Mouse (Mus musculus) left cerebral cortex, adult 11 months (tissue): ENCODE measurements at regions not wholly inside any gene's neighbourhood (a gene's known extent, or its start where the extent isn't known, plus 50 kb on each side); places are given as distances from the start of the nearest gene placed in this dataset.

Experiments
- DNase-seq: peaks from one replicate; pipeline ENCODE4 v3.0.0; 2022; ENCODE audit warnings: low spot score

DNA sequence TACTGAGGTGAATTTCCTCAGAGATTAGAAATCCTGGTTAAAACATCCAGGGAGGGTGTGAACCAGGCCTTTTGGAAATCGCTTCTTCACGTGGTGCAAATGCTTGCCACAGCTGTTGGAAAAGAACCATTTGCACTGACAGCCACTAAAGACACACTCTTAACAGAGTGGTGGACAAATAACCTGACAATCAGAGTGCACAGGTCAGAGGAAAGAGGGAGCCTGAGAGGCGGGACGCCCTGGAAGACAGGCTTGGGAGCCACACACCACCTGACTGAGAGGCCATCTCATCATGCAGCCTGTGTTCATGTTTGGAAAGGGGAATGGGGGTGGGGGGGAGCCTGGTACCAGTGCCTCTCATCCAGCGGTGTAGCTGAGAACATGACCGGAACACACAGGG, 87.0 kb upstream of the Gm11983 start:
- no peak for DNase-seq

DNA sequence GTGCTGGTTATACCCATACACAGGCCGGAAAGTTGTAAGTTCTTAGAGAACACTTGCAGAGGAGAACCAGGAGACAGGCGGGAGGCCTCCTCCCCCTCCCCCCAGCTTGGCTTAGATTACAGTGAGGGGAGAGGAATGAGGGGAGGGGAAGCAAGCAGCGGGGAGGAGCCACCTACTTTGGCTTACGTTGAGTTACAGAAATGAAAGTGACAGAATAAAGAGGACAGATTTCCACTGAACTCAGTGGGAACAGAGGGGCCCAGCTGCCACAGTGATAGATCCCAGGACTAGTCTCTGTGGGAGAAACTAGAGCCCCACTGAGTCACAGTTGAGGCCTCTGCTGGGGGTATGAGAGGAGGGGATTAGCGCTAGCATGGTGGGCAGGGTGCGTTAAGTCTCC, 86.5 kb upstream of the Gm11983 start:
- DNase-seq: no peak

DNA sequence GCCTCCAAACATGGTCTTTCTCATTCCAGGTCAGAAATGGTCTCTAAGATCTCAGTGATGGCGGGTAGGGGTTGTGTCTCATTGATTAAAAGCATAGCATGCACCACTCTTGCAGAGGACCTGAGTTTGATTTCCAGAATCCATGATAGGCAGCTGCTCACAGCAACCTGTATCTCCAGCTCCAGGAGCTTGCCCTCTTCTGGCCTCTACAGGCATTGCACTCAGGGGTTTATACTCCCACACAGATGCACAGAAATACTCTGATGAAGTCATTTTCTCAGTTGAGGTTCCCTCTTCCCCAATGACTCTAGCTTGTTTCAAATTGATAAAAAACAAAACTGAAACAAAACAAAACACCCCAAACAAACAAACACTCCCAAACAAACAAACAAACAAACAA, 81.1 kb upstream of the Gm11983 start:
- no peak for DNase-seq

DNA sequence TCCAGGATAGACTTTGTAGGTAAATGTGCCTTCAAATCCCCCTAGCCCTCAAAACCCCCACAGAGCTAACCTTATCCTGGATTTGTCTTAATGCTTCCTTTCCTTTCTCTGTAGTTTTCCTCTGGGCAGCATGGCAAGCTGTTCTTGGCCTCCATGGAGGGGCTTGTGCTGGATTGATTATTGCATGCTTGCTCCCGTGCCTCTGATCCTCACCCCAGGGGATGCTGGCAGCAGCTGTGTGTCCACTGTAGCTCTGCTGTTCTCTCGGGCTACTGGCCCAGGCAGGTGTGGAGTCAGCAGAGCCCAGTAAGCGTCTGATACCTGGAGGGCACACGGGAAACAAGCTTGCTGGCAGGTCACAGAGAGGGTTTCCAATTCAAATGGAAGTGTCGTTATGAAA, 68.2 kb upstream of the Gm11983 start:
- DNase-seq: no peak

DNA sequence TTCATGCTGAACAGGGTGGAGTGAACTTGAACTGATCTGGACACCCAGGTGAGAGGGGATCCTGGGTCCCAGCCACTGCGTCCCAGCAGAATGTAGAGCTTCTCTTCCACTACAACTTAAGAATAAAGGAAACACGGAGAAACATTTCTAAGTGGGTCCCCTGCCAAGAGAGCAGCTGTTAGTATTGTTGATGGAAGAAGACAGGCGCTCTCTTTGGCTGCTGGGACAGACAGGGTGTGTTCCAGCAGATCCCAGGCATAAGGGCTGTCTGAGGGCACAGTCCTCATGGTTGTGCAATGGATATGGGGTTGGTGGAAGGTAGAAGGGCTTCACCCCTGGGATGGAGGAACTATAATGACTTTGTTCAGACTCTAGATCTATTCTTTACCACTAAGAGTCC, 65.5 kb upstream of the Gm11983 start:
- no peak for DNase-seq

DNA sequence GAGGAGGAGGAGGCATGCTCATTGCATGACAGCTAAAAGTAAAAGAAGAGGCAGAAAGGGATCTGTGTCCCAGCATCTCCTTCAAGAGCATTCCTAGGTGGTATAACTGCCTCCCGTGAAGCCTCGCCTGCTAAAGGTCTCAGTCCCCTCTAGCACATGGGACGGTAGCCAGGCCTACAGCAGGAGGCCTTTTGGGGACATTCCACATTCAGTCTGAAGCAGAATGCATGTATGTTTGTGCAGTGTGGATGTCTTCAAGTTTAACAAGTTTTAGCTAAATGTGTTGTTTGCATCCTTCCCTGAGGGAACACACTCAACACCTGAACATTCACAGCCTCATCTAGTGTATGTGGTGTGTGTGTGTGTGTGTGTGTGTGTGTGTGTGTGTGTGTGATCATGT, 64.8 kb upstream of the Gm11983 start:
- DNase-seq: no peak

DNA sequence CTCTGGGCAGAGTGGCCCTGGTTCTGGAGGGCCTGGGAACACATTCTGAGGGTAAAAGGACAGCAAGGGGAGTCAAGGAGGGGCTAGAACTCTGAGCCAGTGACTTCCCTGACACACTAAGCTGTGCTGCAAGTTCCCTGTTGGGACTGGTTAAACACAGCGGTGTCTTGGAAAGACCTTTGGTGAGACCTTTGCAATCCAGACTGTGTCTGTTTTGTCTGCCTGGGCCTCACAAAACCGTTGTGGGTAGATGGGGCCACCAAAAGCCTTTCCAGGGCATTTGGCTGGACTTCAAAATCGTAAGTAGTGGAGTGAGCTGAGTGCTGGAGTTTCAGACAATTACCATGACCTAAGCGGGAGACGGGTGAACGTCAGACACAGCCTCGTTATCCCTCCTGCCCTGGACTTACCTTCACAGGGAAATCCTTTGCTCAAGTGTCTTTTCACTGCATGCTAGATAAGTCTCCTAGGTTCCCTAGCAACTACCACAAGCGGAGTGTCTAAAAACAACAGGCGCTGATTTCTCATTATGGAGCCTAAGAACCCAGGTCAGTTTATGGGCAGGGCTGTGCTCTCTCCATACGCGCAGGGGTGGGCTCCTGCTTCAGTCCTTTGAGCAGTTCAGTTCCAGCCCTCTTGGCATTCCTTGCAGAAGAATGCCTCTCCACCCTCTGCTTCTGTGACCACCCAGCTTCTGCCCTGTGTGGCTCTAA, 63.5 kb upstream of the Gm11983 start:
- no peak for DNase-seq

DNA sequence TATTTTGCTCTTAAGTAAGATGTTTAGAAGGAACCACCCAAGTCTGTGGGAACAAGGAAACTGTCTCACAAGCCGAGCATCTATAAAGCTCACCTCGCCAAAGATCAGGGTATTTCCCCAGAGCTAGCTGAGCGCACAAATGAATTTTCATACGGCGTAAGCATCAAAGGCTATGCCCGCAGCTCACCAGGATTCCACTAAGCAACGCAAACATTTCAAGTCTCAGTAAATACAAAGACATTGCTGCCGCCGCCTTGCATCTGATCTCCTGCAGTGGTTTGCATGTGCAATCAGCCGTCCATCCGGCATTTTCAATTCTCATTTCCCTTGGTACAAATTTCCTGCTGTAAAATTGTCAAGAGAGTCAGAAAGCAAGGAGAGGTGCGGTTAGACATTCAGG, 62.9 kb upstream of the Gm11983 start:
- no peak for DNase-seq

DNA sequence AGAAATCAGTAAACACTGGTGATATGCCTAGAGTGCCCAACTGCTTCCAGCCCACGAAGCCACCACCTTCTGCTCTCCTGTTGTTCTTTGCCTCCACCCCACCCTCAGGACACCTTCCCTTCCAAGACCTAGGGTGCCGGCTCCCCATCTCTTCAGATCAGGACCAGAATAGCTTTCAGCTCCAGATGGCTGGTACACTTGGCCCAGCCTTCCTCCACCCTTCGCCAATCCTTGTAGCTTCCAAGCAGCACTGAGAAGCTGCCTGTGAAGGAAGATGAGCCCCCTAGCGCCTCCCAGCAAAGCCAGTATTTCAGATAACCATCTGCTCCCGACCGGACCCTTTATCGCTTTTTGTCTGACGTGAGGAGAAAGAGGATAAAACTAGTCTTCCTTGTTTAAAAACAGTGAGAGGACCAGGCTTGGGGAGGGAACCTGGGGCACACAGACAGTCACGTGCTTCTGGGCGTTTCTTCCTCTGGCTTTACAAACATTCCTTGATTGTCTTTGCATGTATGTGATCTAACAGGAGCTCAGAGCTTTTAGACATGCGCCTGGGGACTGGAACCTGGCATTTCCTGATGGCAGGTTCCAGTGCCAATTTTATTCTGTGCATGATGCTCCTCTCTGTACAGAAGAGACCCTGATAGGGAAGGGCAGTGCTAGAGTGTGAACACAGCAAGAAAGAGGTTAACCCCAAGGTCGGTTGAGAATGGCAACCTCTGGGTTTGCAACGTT, 62.0 kb upstream of the Gm11983 start:
- peak; percentile 35 for DNase-seq

DNA sequence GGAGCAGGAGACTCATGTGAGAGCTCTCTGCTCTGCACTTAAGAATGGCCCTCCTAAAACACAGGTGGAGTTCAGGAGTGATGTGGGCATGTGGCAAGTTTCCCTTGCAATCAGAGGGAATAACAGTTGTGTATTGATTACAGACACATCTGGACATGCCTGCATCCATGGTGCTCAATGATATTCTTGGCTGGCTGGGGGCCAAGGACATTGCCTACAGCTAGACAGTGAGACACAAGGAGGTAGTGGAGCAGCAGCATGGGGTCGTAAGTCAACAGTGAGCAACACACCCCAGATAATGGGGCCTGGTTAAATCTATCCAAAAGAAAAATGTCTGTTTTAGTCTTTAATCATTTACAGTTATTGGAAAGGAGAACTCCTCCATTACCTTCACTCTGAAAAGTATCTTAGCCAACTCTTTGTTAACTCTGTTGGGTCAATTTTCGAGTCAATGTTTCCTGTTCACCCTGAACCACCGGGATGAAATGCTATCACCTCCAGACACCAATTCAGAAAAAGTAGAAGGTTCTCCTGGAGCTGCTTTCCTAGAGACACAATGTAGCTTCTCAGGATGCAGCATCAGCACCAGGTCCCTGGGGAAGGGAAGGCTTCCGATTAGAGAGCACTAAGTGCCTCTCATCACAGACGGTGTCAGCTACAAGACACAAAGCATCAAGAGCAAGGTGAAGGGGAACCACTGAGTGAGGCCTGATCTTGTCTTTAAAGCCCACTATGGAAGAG, 61.1 kb upstream of the Gm11983 start:
- DNase-seq: no peak

DNA sequence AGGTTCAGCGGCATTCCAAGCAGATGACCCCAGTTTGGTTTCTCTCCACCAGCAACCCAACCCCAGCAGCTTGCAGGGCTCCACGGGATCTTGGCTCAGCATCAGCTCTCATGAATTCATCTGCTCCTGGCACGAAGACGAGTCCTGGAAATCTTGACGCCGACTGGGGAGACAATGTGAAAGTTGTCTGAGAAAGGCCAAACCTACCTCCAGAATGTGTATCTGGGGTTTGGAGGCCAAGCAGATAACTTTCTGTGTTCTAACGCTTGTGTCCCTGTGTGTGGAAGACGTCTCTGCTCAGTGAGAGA, 58.3 kb upstream of the Gm11983 start:
- DNase-seq: no peak

DNA sequence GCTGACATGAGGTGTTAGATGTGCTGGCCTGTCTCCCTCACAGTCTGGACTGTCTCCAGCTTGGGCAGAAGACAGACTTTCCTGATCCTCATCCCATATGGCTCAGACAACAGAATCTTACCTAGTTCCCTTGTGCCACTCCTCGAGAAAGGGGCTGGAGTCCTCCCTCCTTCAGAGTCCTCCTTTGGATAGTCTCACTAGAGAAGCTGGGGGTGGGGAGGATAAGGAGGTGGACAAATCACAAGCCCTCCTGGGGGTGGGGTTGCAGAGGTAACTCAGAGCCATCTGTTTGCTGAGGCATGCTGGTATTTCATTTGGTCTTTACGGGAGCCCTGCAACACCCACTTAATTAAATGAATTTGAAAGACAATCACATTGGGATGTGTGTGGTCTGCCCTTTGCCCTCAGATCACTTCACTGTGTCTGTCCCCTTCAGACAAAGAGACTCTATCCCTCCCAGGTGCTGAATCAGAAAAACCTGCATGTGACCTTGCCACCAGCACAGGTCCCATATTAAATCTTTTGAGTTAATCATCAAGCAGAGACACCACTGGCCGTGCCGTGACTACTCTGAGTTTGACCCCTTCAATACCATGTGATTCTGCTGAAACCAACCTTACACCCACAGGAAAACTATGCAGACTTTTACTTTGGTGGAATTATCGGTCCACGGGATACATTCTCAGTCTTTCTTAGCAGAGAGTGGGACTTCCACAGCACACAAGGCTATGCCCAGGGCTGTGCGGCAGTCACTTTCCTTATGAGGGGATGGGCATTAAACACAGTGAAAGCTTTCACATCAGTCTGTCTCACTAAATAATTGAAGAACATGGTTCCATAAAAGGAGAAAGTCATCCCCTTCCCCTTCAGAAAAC, 57.7 kb upstream of the Gm11983 start:
- DNase-seq: no peak

DNA sequence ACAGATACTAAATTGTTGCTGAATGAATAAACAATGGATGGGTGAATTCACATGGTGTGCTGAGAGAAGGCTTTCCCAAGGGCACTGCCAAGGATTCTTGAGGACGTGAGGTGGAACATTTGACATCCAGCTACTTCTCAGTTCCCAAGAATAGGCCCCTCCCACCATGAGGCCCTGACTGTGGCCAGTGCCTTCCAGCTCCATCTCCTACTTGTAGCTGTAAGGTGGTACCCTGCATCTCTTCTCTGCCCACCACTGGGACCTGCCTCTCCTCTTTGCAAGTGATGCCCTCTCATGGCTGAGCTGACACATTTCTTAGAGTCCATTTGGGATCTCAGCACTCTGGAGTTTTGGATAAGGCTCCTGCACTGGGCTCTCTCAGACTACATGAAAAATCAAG, 56.3 kb upstream of the Gm11983 start:
- DNase-seq: no peak

DNA sequence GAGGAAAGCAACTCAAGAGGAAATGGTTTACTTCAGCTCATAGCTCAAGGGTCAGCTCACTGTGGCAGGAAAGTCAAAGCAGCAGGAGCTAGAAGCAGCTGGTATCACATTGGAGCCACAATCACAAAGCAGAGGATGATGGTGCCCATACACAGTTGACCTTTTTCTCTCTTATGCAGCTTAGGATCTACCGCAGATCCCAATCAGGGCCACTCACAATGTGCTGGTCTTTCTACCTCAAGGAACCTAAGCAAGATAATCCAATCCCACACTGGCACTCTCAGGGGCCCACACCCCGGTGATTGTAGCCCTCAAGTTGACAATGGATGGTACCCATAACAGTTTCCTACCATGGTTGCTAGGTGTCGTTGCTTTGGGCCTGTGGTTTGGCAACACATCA, 55.6 kb upstream of the Gm11983 start:
- DNase-seq: no peak

DNA sequence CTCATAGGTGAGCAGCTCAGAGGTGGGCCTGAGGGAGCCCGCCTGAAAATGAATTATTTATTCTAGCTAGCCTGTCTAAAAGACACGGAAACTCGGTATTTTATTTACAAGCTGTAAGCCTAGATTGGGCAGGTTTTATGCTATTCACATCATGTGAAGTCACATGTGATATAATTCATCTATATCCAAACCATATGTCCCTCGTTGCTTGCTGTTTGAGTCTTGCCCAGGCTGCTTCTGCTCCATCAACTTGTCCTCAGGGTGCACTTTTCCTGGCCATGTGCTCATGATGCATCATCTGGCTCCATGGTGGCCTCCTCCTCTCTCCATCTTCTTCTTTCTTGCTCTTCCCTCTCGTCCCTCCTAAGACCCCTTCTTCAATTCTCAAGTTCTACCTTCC, 53.0 kb upstream of the Gm11983 start:
- DNase-seq: no peak

DNA sequence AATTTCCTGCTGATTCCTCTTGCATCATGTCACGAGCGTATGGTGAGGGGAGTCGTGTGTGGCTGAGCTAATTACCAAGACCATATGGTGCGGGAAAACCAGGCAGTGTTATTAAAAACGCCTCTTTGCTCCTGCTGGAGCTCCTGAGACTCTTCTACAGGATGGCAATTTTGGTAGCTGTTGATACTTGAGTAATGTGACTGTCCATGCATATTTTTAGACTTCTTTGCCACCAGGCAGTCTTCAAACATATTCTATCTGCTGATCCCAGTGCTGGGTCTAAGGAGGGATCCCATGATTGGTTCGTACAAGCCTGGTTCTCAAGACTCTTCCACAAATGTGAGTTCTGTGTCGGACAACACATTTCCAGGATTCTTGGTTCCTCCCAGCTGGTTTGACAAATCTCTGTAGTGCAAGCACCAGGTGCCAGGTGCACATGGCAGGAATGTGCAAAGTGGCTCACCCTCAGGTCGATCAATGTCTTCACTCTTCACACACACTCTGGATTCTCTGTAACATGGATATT, 52.3 kb upstream of the Gm11983 start:
- peak; percentile 4 for DNase-seq

DNA sequence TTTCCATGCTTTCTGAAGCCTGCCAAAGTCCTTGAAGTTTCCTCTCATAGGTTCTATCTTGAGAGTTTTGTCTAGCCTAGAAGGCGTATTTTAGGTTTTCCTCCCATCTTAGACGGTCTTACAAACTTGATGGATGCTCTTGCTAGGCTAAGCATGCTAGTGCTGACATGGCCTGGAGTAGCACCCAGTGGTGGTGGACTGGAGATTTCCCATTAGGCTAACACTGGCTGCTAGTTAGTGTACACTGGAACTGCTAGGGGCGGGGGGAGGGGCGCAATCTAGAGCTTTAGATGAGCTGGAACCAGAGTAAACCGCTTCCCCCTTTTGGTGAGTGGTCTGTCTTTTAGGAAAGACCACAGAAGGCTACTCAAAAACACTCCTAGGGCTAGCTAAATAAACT, 51.7 kb upstream of the Gm11983 start:
- no peak for DNase-seq
